Mouse (Mus musculus) E14TG2a.4 (cell line): ENCODE data around the gene Hp.

Experiments
- H3K27me3 ChIP-seq: 2 replicates; pipeline ENCODE4 v1.6.1; 2014; ENCODE audit warnings: low read length, control low read depth; ENCODE audit not compliant: insufficient read depth
- H3K36me3 ChIP-seq: 2 replicates; pipeline ENCODE4 v1.6.1; 2014; ENCODE audit warnings: low read length, control low read depth; ENCODE audit not compliant: insufficient read depth
- H3K4me1 ChIP-seq: replicated peaks from 2 replicates; pipeline ENCODE4 v1.6.1; 2014; ENCODE audit warnings: low read depth, low read length, control low read depth
- H3K4me3 ChIP-seq: replicated peaks from 2 replicates; pipeline ENCODE4 v1.5.1; 2014; ENCODE audit warnings: mild to moderate bottlenecking, low read length
- H3K9me3 ChIP-seq: 2 replicates; pipeline ENCODE4 v1.6.1; 2014; ENCODE audit warnings: low read length, control low read depth
- CTCF ChIP-seq: conservative IDR thresholded peaks from 2 replicates; pipeline ENCODE4 v1.5.1; 2014; ENCODE audit warnings: low read length
- NANOG ChIP-seq: IDR thresholded peaks from 2 replicates; pipeline ENCODE4 v1.6.1; 2014; ENCODE audit warnings: borderline replicate concordance, low read length, mixed read lengths
- POU5F1 ChIP-seq: IDR thresholded peaks from 2 replicates; pipeline ENCODE4 v1.6.1; 2014; ENCODE audit warnings: low read length, borderline replicate concordance

Hp gene

DNA sequence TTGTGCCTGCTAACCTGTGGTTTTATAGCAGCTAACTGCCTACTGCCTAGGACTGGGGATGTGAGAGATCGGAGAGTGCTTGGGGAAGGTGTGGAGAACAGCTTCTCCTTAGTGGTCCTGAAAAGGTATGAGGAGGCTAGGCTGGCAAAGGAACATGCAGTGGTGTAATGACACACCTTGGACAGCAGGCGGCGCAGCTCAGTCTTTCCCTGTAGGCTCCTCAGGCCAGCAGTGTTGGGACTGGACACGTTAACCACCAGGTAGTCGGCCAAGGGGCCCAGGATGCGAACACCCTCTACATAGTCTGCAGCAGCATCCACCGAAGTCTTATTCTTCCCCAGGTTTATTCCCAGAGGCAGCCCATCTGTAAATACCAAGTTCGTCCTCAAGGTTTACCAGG lies 16.9 kb upstream of the Hp start:
- H3K27me3 ChIP-seq: no peaks in the 10 kb centered on the region
- peaks cover 90% of the 10 kb centered on the region for H3K36me3 ChIP-seq
- TF ChIP-seq POU5F1: no peak
- no peak for TF ChIP-seq NANOG
- peak; percentile 100 for TF ChIP-seq CTCF
- no peak overlapping the region for H3K4me3 ChIP-seq
- H3K9me3 ChIP-seq: no peaks in the 10 kb centered on the region
- peaks cover 32% of the 10 kb centered on the region for H3K4me1 ChIP-seq

DNA sequence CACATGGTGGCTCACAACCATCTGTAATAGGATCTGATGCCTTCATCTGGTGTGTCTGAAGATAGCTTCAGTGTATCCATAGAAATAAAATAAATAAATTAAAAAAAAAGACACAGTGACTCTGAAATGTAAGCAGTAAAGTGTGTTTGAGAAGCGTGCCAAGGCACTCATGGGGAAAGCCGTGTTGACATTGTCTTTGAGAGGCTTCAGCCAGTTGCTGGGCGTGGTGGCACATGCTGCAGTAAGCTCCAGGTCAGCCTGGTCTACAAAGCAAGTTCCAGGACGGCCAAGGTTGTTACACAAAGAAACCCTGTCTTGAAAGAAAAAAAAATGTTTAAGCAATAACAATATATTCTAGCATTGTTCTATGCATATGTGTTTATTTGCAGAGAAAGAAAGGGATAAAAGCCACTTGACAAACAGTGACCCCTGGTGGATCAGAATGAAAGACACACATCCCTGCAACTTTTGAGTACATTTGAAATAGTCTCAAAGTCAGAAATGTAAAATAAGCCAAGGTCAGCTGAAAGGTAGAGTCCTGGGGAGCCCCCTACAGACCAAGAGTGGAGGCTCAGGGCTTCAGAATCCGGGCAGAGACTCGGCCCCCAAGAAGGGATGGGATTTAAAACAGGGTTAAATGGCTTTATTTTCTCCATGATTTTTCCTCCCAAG lies 14.3 kb upstream of the Hp start:
- no peak for TF ChIP-seq POU5F1
- peak; percentile 65 for TF ChIP-seq CTCF
- Histone ChIP-seq H3K27me3 (no peaks in the 10 kb centered on the region), H3K36me3 (peaks cover 65% of the 10 kb centered on the region), H3K4me3 (no peak overlapping the region), H3K4me1 (peaks cover 32% of the 10 kb centered on the region), H3K9me3 (no peaks in the 10 kb centered on the region)

DNA sequence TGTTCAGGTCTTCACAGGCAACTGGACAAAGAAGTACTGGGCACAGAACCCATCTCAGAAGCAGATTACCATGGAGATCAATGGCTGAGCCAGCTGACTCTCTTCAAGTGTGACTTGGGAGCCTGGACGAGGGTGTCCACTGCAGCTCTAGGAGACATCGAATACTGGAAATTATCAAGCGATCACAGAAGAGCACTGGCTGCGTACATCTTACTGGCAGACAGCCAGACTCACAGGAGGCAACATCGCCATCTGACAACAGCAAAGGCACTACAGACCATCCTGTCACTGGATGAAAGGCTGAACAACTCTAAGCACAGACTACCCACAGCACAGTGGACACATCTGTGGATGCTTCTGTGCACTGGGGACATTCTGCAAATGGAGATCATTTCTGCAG lies 13.2 kb upstream of the Hp start:
- TF ChIP-seq NANOG (no peak), POU5F1 (no peak), CTCF (no peak)
- H3K36me3 ChIP-seq: peaks cover 58% of the 10 kb centered on the region
- no peaks in the 10 kb centered on the region for H3K27me3 ChIP-seq
- H3K9me3 ChIP-seq: no peaks in the 10 kb centered on the region
- H3K4me1 ChIP-seq: peaks cover 33% of the 10 kb centered on the region
- H3K4me3 ChIP-seq: no peak overlapping the region

DNA sequence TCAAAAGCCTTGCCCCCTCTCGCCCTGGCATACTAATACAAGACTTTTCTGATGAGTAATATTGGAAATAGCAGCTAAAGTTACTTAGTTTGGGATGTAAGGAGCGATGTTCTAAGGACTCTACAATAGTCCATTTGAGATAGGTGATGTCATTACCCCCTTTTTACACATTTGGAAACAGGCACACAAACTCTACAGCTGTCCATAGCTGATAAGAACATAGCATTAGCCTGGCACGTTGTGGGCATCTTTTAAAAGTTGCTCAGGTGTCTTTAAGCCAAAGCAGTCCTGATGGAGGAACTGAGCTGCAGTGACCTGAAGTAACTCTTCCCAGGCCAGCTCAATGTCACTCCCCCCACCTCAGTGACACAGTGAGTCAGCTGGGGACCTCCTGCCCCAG lies 12.4 kb upstream of the Hp start:
- Histone ChIP-seq H3K4me3 (no peak overlapping the region), H3K9me3 (no peaks in the 10 kb centered on the region)

DNA sequence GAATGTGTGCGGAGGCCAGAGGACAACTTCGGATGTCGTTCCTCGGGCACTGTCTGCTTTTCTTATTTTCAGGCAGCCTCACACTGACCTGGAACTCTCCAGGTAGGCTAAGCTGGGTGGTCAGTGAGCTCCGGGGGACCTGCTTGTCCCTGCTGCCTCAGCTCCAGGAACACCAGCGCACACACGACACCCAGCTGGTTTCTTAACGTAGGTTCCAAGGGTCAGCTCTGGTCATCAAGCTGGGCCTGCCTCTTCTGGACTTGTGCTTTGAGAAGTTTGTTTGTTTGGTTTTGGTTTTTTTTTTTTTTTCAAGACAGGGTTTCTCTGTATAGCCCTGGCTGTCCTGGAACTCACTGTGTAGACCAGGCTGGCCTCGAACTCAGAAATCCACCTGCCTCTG lies 11.9 kb upstream of the Hp start:
- Histone ChIP-seq H3K9me3 (no peaks in the 10 kb centered on the region), H3K4me3 (no peak overlapping the region), H3K36me3 (peaks cover 47% of the 10 kb centered on the region), H3K4me1 (peaks cover 27% of the 10 kb centered on the region), H3K27me3 (no peaks in the 10 kb centered on the region)
- TF ChIP-seq NANOG: no peak
- TF ChIP-seq CTCF: no peak
- TF ChIP-seq POU5F1: no peak

More for the DNA sequence above, 12.4 kb upstream of the Hp start:
- TF ChIP-seq NANOG: no peak
- TF ChIP-seq POU5F1: no peak
- no peak for TF ChIP-seq CTCF
- Histone ChIP-seq H3K27me3 (no peaks in the 10 kb centered on the region), H3K4me1 (peaks cover 32% of the 10 kb centered on the region), H3K36me3 (peaks cover 50% of the 10 kb centered on the region)

DNA sequence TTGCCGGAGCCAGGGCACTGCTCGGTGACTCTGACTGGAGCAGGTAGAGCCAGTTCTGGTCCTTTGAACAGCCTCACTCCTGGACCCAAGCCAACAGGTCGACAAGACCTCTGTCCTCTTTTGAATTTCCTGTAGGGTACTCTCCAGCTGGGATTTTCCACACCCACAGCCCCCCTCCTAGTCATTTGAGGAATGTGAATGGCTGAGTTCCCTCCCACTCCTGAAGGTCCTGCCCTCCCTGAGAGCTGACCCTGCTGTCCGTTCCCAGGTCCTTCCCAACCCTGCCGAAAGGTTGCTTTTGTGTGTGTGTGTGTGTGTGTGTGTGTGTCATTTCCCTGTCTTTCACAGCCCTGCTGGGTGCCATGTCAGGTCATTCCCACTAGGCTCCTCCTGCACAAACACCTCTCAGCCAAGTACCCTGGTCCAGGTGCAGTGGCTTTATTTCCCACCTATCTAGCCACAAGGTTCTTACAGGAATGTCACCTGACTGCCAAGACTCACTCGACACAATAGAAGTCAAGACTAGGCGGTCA lies 8.1 kb upstream of the Hp start:
- peaks cover 8% of the 10 kb centered on the region for H3K36me3 ChIP-seq
- H3K4me3 ChIP-seq: no peak overlapping the region
- H3K4me1 ChIP-seq: peaks cover 5% of the 10 kb centered on the region; the same call in 1 of the 2 replicates
- no peaks in the 10 kb centered on the region for H3K9me3 ChIP-seq
- H3K27me3 ChIP-seq: no peaks in the 10 kb centered on the region
- TF ChIP-seq CTCF (no peak), POU5F1 (no peak), NANOG (no peak)

DNA sequence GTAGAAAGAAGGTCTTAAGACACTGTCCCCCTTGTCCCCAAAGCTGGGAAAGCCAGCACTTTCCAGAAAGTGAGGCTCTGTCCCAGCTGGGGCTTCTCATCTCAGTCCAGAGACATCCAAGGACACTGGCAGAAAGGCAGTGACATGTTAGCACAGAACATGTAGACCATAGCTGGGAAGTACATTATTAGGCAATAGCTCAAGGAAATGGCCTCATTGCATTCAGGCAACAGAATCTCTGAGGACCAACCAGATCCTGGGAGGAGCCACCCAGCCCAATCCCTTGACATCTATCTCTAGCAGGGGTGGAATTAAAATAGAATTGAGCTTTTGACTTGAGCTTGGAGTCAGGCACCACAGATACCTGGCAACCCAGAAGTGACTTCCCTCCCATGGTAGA lies 6.7 kb upstream of the Hp start:
- H3K27me3 ChIP-seq: no peaks in the 10 kb centered on the region
- H3K36me3 ChIP-seq: no peaks in the 10 kb centered on the region
- H3K4me1 ChIP-seq: peaks cover 5% of the 10 kb centered on the region; the same call in 1 of the 2 replicates
- no peak overlapping the region for H3K4me3 ChIP-seq
- H3K9me3 ChIP-seq: no peaks in the 10 kb centered on the region
- TF ChIP-seq CTCF (no peak), NANOG (no peak), POU5F1 (no peak)

DNA sequence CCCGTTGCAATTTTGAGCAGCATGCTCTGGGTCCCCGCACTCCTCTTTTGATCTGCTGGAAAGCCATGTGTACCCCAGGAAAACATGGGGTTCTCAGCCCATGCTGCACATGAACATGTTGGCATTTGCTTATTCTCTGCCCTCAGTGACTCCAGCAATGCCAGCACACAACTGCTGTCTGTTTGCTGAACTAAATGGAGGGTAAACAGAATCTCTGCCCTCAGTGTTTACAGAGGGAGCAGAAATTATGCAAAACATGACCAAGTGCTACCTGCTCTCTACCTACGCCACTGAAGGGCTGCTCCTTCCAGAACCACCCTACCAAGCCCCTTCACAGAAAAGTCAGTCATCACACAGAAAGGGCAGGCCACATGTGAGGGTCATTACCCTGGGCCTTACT lies 5.9 kb upstream of the Hp start:
- no peaks in the 10 kb centered on the region for H3K36me3 ChIP-seq
- H3K27me3 ChIP-seq: no peaks in the 10 kb centered on the region
- TF ChIP-seq CTCF (no peak), POU5F1 (no peak), NANOG (no peak)
- H3K4me1 ChIP-seq: peaks cover 5% of the 10 kb centered on the region; the same call in 1 of the 2 replicates
- H3K9me3 ChIP-seq: no peaks in the 10 kb centered on the region
- H3K4me3 ChIP-seq: no peak overlapping the region

DNA sequence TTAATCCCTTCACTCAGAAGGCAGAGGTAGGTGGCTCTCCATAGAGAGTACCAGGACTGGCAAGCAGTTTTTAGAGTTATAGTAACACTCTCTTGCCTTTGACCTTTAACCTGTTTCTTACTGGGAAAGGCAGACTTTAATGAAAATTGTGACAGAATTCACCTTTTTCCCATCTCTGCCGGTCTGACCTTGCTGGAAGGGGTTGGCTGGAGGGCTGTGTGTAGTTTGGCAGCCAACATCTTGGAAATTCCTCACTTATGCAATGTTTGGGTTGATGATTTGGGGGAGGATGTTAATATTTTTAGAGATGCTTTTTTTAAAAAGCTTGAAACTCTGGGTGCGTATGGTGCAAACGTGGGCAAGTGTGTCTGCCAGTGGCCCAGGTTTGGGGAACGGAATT lies 5.3 kb upstream of the Hp start:
- H3K36me3 ChIP-seq: no peaks in the 10 kb centered on the region
- H3K9me3 ChIP-seq: no peaks in the 10 kb centered on the region
- TF ChIP-seq CTCF: no peak
- TF ChIP-seq POU5F1: no peak
- TF ChIP-seq NANOG: no peak
- no peaks in the 10 kb centered on the region for H3K27me3 ChIP-seq
- H3K4me1 ChIP-seq: peaks cover 5% of the 10 kb centered on the region; the same call in 1 of the 2 replicates
- no peak overlapping the region for H3K4me3 ChIP-seq
